Mouse (Mus musculus) ES-E14 (cell line): ENCODE measurements around the gene Pik3c2g. TPM values are rescaled to one million over a fixed set of nuclear protein-coding genes. Genes with fewer than 3 reads are reported as not detected.

Source experiments
- DNase-seq: peaks from one replicate; pipeline ENCODE4 v3.0.0-alpha.2; 2013; ENCODE audit warnings: low read depth, low spot score
- H3K27ac ChIP-seq: 2 replicates; pipeline ENCODE4 v1.5.1; 2012; ENCODE audit warnings: low read depth, mild to moderate bottlenecking, low read length, moderate library complexity, mixed read lengths; ENCODE audit not compliant: poor library complexity, insufficient read depth, severe bottlenecking
- H3K36me3 ChIP-seq: 2 replicates; pipeline ENCODE4 v1.6.1; 2012; ENCODE audit warnings: mild to moderate bottlenecking, low read length, moderate library complexity, mixed read lengths; ENCODE audit not compliant: control insufficient read depth, poor library complexity, insufficient read depth, severe bottlenecking
- H3K4me1 ChIP-seq, 2 experiments: fragments of 150-350 bp in 1 of 2; sonication (generic) in 1 of 2; 2 replicates each; pipeline ENCODE4 v1.6.1; 2012; ENCODE audit warnings: low read length in 2 of 2, mild to moderate bottlenecking in 1 of 2, mixed read lengths in 1 of 2; ENCODE audit not compliant: control insufficient read depth in 2 of 2, insufficient read depth in 2 of 2, poor library complexity in 1 of 2
- H3K4me3 ChIP-seq, 2 experiments: fragments of 150-350 bp in 1 of 2; sonication (generic) in 1 of 2; 2 replicates each; pipeline ENCODE4 v1.5.1; 2012; ENCODE audit warnings: low read length in 2 of 2, low read depth in 1 of 2, mild to moderate bottlenecking in 1 of 2, mixed read lengths in 1 of 2; ENCODE audit not compliant: insufficient read depth in 1 of 2, poor library complexity in 1 of 2, severe bottlenecking in 1 of 2
- H3K9ac ChIP-seq: 2 replicates; pipeline ENCODE4 v1.6.1; 2012; ENCODE audit warnings: low read depth, mild to moderate bottlenecking, low read length, mixed read lengths; ENCODE audit not compliant: poor library complexity, insufficient read depth, severe bottlenecking
- H3K9me3 ChIP-seq: fragments of 150-350 bp; sonication (generic); 2 replicates; pipeline ENCODE4 v1.6.1; 2012; ENCODE audit warnings: low read depth, mild to moderate bottlenecking, low read length; ENCODE audit not compliant: control insufficient read depth, insufficient read depth
- CHD2 ChIP-seq: IDR thresholded peaks from 2 replicates; pipeline ENCODE4 v1.6.1; 2014; ENCODE audit warnings: mild to moderate bottlenecking, low read depth, low read length, inconsistent platforms
- HCFC1 ChIP-seq: IDR thresholded peaks from 2 replicates; pipeline ENCODE4 v1.6.1; 2012; ENCODE audit warnings: low read length, inconsistent platforms, borderline replicate concordance; ENCODE audit not compliant: insufficient read depth
- MAFK ChIP-seq: IDR thresholded peaks from 2 replicates; pipeline ENCODE4 v1.6.1; 2014; ENCODE audit warnings: mild to moderate bottlenecking, low read depth, low read length, inconsistent platforms; ENCODE audit not compliant: insufficient read depth
- ZC3H11A ChIP-seq: IDR thresholded peaks from 2 replicates; pipeline ENCODE4 v1.6.1; 2012; ENCODE audit warnings: low read depth, mild to moderate bottlenecking, inconsistent platforms, low read length, borderline replicate concordance
- ZNF384 ChIP-seq: IDR thresholded peaks from 2 replicates; pipeline ENCODE4 v1.6.1; 2012; ENCODE audit warnings: low read depth, low read length, inconsistent platforms
- in situ Hi-C, 2 experiments: fragments of 600-800 bp; cut with MboI; formaldehyde crosslinking; loops; one replicate each; pipeline ENCODE4 v1.15.1; 2025; ENCODE audit warnings: low sequenced_read_pairs in 2 of 2, inconsistent platforms in 1 of 2; ENCODE audit not compliant: unreplicated experiment in 2 of 2
- total RNA-seq: library from RNA; depleted of rRNA; stranded (reverse); fragments of 300-350 nt; gene quantifications from 2 replicates; pipeline ENCODE4 v1.2.3, GENCODE M21; 2012

The Pik3c2g gene
- total RNA-seq, 1 experiment, result not detected

DNA sequence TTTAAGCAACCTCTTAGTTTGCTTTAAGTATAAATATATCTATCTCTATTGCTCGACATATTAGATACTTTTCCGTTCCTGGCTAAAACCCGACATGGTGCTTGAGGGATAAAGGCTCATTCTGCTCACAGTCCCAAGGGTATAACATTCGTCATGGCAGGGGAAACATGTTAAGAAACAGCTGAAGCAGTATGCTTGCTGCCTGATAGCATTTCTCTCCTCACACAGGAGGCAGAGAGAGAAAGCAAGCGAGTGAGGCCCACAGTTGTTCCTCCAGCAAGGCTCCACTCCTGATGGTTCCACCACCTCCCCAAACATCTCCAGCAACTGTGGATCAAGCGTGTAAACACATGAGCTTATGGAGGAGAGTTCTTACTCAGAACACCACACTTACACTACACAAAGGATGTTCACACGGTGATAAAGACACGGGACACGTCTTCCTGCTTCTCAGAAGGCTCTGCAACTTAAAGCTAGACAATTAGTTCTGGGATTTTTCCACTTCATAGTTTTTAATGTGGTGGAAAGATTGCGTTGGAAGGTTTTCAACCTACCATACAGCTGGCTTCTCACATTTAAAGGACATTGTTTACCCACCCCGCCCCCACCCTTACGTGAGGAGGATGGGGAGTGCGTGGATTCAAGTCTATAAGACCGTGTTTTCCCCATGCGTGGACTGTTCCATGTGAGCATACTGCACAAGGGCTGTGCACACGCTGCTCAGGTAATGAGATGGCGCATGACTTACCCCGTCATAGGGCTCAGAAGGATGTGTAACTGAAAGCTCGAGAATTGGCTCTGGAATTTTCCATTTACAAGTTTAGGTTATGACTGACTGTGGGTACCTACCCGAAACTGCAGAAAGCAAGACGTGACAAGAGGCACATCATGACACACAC, 264.9 kb downstream of the Pik3c2g start:
- Histone ChIP-seq H3K36me3 (no peaks in the 10 kb centered on the region), H3K4me1 (no peaks in the 10 kb centered on the region), H3K27ac (no peak overlapping the region), H3K9me3 (no peaks in the 10 kb centered on the region), H3K9ac (no peak overlapping the region), H3K4me3 (no peak overlapping the region)
- DNase-seq, result no peak
- in situ Hi-C loops, result no loop called here
- TF ChIP-seq ZNF384 (no peak), ZC3H11A (no peak)

DNA sequence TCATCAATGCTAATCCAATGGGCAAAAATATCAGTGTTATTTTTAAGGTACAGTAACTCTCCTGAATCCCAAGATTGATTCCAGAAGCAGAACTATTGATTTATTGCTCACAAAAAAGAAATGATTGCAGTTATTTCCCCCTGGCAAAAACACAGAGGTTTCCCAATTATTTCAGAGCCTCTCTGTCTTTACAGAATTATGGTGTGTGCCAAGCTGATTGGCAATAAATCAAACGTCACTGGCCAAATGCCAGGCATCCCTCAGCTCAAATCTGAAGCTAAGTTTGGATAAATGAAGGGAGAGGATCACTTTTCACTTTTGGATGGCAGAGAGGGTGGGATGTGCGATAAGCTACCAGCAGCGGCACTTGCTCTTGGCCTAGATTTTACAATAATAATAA, 265.8 kb downstream of the Pik3c2g start:
- Histone ChIP-seq H3K4me3 (no peak overlapping the region), H3K36me3 (no peaks in the 10 kb centered on the region), H3K27ac (no peak overlapping the region), H3K9me3 (no peaks in the 10 kb centered on the region), H3K4me1 (no peaks in the 10 kb centered on the region), H3K9ac (no peak overlapping the region)
- in situ Hi-C loops, result no loop called here
- no peak for DNase-seq
- TF ChIP-seq ZC3H11A (no peak), ZNF384 (no peak), HCFC1 (no peak), MAFK (no peak), CHD2 (no peak)

- H3K27ac ChIP-seq, result no peak overlapping the region
- no peaks in the 10 kb centered on the region for H3K36me3 ChIP-seq
- no peak for DNase-seq
- H3K4me3 ChIP-seq, result no peak overlapping the region
- no peaks in the 10 kb centered on the region for H3K4me1 ChIP-seq
- H3K9ac ChIP-seq, result no peak overlapping the region
- TF ChIP-seq ZC3H11A, result no peak
- no peak for TF ChIP-seq HCFC1
- TF ChIP-seq CHD2, result no peak
- TF ChIP-seq MAFK, result no peak
- no peak for TF ChIP-seq ZNF384
- in situ Hi-C loops, result no loop called here
- H3K9me3 ChIP-seq, result no peaks in the 10 kb centered on the region
These were observed 273.1 kb downstream of the Pik3c2g start for GRCm38 (mm10) chr6:139860141-139860540.

DNA sequence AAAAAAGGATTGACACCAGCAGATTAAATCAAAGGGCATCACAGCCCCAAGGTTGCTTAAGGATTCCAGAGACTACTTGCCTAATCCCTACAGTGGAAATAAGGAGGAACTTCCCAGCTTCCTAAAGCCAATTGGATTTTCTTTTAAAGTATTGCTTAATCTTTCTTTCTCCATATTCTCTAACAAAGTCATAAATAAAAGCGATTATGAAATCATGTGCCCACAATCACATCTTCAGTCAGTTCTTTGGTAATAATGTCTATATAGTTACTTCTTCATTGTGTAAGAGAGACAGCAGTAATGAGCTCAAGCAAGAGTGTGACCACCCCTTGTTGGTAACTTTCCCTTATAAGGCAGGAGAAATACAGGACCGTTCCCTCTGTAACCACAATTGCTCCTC, 274.5 kb downstream of the Pik3c2g start:
- Histone ChIP-seq H3K9me3 (no peaks in the 10 kb centered on the region), H3K36me3 (no peaks in the 10 kb centered on the region), H3K9ac (no peak overlapping the region), H3K27ac (no peak overlapping the region), H3K4me3 (no peak overlapping the region), H3K4me1 (no peaks in the 10 kb centered on the region)
- DNase-seq, result no peak
- TF ChIP-seq CHD2 (no peak), MAFK (no peak), ZNF384 (no peak), HCFC1 (no peak), ZC3H11A (no peak)
- in situ Hi-C loops, result no loop called here
